Mouse (Mus musculus): ENCODE measurements around the gene Gm21190. TPM values are rescaled to one million over a fixed set of nuclear protein-coding genes. Genes with fewer than 3 reads are reported as not detected.
"Not testable (repeated sequence)": the region's sequence is repeated elsewhere in the genome, so short reads cannot be mapped to it uniquely, and the experiment has no call there.

The Gm21190 gene
- polyA plus RNA-seq, 1 experiment from 2014 or later: not detected

DNA sequence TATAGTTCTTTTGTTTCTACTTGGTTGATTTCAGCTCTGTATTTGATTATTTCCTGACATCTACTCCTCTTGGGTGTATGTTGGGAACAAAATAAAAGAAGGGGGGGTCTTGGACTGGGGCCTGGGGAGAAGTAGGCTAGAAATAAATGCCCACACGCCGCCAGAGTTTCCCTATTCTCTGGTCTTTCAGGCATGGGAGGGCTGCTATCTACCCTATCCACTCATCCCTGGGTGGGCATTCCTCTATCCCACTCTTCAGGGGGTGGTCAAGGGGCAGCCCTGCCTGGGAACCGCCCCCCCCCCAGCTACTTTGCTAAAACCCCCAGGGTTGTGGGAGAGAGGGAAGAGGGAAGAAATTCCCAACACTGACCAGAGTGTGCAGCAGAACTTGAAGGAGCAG, 16.8 kb downstream of the Gm21190 start:
- not testable (repeated sequence) for H3K27me3 ChIP-seq, H3K36me3 ChIP-seq, H3K4me3 ChIP-seq, H3K27ac ChIP-seq, H3K4me1 ChIP-seq, H3K9ac ChIP-seq, H3K4me2 ChIP-seq
- H3K9me3 ChIP-seq: peaks cover 16% of the 10 kb centered on the region
- WGBS: 63% methylated on average over 3 of the region's 3 CpGs
- ATAC-seq (ENCODE audit: insufficient number of reproducible peaks, insufficient read depth, low FRiP score, low TSS enrichment, low read depth): peak; percentile 46; the same call in 1 of the 2 replicates

DNA sequence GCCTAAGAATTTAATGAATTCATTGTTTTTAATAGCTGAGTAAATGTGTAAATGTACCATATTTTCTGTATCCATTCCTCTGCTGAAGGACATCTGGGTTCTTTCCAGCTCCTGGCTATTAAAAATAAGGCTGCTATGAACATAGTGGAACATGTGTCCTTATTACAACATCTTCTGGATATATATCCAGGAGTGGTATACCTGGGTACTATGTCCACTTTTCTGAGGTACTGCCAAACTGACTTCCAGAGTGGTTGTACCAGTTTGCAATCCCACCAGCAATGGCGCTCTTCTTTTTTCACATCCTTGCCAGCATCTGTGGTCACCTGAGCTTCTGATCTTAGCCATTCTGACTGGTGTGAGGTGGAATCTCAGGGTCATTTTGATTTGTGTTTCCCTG, 19.1 kb downstream of the Gm21190 start:
- peaks cover 23% of the 10 kb centered on the region for H3K9me3 ChIP-seq
- not testable (repeated sequence) for ATAC-seq (ENCODE audit: insufficient number of reproducible peaks, insufficient read depth, low FRiP score, low TSS enrichment, low read depth); H3K4me2 ChIP-seq; H3K9ac ChIP-seq; H3K36me3 ChIP-seq; H3K4me3 ChIP-seq; H3K27ac ChIP-seq; H3K27me3 ChIP-seq; H3K4me1 ChIP-seq
- WGBS: 74% methylated on average over 1 of the region's 1 CpGs

DNA sequence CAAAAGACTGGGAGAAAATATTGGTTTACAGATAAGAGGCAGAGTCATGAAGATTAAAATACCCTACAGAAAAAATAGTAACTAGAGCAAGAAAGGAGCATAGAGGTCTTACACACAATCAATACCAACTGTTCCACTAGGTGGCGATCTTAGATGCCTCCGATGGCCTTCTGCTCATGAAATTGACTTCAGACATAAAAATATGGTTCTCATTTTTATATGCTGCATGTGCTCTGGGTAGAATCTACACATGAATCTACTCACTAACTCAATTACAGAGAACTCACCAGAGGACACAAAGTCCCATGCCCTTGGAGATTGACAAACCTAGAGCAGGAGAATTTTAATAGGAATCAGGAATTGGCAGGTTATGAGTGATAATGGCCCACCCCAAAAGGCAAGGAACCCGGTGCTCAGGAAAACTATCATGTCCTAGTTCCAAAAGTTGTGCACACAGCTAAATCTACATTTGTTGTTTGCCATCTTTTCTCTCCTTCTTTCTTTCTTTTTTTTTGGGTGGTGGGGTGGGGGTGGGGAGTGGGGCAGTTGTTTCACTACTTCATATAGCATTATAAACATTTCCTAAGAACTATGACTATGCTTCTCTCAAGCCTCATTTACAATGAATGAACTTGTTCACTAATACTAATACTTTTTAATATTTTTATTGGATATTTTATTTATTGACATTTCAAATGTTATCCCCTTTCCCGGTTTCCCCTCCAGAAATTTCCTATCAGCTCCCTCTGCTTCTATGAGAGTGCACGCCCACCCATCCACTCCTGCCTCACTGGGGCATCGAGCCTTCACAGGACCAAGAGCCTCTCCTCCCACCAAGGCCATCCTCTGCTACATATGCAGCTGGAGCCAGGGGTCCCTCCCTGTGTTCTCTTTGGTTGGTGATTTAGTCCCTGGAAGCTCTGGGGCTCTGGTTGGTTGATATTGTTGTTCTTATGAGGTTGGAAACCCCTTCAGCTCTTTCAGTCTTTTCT, 20.3 kb downstream of the Gm21190 start:
- H3K4me2 ChIP-seq, H3K36me3 ChIP-seq, H3K27me3 ChIP-seq, H3K27ac ChIP-seq, H3K4me3 ChIP-seq, H3K9ac ChIP-seq, H3K4me1 ChIP-seq: not testable (repeated sequence)
- 65% methylated on average over 6 of the region's 6 CpGs for WGBS
- peaks cover 30% of the 10 kb centered on the region for H3K9me3 ChIP-seq
- ATAC-seq (ENCODE audit: insufficient number of reproducible peaks, insufficient read depth, low FRiP score, low TSS enrichment, low read depth): peak; percentile 67; the same call in 1 of the 2 replicates

DNA sequence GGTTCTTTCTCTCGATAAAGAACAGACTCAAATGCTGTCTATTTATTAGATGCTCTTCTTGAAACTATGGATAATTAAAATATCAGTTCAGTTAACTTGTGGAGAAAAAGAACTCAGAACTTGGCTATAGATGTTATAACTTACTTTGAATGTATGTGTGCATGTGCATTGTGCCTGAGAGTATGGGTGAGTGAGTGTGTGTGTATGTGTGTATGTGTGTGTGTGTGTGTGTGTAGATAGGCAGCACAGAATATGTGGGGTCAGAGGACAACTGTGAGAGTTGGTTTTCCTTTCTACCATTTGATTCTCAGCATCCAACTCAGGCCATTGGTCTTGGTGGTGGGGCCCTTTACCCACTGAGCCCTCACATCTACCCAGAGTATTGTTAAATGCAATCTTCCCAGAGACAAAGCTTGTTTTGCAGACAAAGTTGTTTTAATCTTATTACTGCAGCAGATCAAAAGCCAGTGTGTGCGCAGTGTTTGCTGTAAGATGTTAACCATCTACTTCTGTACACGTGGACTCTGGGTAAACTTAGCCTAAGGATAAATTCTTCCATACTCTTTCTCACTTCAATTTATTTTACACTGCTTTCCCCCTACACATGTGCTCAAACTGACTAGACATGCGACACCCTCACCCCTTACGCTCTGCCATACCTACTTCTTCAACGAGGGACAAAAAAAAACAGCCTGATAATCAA, 21.1 kb downstream of the Gm21190 start:
- peaks cover 32% of the 10 kb centered on the region for H3K9me3 ChIP-seq
- H3K36me3 ChIP-seq, H3K4me1 ChIP-seq, H3K4me3 ChIP-seq, H3K4me2 ChIP-seq, H3K27ac ChIP-seq, H3K27me3 ChIP-seq, H3K9ac ChIP-seq: not testable (repeated sequence)
- WGBS: 62% methylated on average over 6 of the region's 6 CpGs
- peak; percentile 75 for ATAC-seq (ENCODE audit: insufficient number of reproducible peaks, insufficient read depth, low FRiP score, low TSS enrichment, low read depth)

DNA sequence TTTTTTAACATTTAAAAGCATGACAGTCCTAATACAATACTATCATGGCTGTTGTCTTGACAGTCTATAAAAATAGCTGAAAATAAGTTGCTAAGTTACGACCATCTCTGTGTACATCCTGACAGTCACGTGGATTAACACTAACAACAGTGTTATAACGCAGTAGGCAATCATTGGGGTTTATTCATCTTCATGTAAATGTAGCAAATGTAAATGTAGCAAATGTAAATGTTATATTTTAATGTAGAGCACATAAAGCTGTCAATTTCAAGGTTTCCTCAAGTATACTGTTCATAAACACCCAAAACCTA, 21.8 kb downstream of the Gm21190 start:
- WGBS: 76% methylated on average over 3 of the region's 3 CpGs
- Histone ChIP-seq H3K9me3 (peaks cover 33% of the 10 kb centered on the region), H3K27me3 (no peaks in the 10 kb centered on the region)

DNA sequence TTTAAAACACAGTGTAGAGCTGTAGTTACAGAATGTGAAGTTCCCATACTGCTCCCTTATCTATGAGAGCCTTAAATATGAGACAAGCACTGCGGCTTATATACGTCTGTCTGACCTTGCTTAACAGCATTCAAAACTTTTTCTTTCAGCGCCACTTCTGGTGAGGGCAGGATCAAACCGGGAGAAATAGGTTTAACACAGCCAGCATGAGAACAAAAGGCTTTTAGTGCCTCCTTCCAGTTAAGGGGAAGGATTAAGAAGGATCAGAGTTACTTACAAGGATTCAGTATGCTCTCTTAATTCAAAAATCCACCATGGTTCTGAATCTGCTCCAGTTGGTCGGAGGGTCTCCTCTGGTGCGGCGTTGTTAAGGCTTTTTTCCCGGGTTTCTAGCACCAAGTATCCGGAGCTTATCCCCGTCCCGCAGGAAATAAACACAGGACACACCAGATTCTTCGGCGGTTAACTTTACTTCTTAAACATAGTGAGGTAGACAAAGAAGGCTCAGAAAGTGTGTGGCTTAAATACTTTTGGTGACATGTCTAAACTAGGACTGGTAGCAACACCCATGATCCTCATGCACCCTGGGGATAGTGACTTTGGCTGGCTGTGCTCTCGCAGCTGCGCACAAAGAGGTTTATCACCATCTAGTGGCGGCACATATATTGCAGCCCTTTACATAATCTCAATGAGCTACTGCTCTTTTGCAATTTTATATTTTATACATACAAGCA, 22.3 kb downstream of the Gm21190 start:
- H3K4me3 ChIP-seq: no peak overlapping the region; the same call in 1 of the 2 replicates
- H3K36me3 ChIP-seq: no peaks in the 10 kb centered on the region
- WGBS: 47% methylated on average over 16 of the region's 16 CpGs
- H3K4me1 ChIP-seq: no peaks in the 10 kb centered on the region
- peak; percentile 37; the same call in 1 of the 2 replicates for ATAC-seq (ENCODE audit: insufficient number of reproducible peaks, insufficient read depth, low FRiP score, low TSS enrichment, low read depth)
- H3K9ac ChIP-seq: no peak overlapping the region
- no peak overlapping the region for H3K27ac ChIP-seq
- H3K9me3 ChIP-seq: peaks cover 33% of the 10 kb centered on the region
- H3K27me3 ChIP-seq: no peaks in the 10 kb centered on the region
- 0 out of 2 replicates have a peak overlapping the region, but pooled peaks have one; percentile 9 for H3K4me2 ChIP-seq

More for the DNA sequence above, 21.8 kb downstream of the Gm21190 start:
- no peaks in the 10 kb centered on the region for H3K36me3 ChIP-seq
- ATAC-seq (ENCODE audit: insufficient number of reproducible peaks, insufficient read depth, low FRiP score, low TSS enrichment, low read depth): peak; percentile 37; the same call in 1 of the 2 replicates
- no peaks in the 10 kb centered on the region for H3K4me1 ChIP-seq
- no peak overlapping the region for H3K4me3 ChIP-seq
- no peak overlapping the region for H3K4me2 ChIP-seq
- no peak overlapping the region for H3K27ac ChIP-seq
- no peak overlapping the region for H3K9ac ChIP-seq

DNA sequence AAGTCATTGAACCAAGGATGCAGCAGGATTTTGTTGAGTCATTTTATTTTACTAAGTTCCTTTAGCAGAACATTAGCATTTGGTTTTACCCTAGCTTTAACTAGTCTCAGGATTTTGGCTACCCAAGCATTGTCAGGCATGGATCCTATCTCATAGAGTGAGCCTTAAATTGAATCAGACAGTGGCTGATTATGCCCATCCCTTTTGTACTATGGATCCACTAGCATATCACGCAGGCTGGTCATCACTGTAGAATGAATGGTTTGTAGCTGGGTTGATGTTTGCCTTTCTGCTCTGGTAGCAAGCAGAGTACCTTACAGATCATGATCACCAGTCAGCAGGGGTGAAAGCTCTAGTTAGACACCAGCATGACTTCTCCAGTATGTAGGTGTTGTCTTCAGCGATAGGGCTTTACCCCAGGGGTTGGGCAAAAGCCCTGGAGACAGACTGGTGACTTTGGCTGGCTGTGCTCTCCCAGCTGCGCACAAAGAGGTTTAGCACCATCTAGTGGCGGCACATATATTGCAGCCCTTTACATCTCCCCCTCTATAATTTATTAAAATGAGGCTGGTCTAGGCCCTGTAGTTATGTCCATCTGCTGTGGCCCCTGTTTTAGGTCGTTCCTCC, 30.1 kb downstream of the Gm21190 start:
- H3K27ac ChIP-seq, H3K9ac ChIP-seq, H3K4me3 ChIP-seq, H3K36me3 ChIP-seq, H3K4me1 ChIP-seq, H3K4me2 ChIP-seq, H3K27me3 ChIP-seq: not testable (repeated sequence)
- ATAC-seq (ENCODE audit: insufficient number of reproducible peaks, insufficient read depth, low FRiP score, low TSS enrichment, low read depth): peak; percentile 87
- peaks cover 22% of the 10 kb centered on the region; the same call in 1 of the 2 replicates for H3K9me3 ChIP-seq
- WGBS: 30% methylated on average over 5 of the region's 5 CpGs

DNA sequence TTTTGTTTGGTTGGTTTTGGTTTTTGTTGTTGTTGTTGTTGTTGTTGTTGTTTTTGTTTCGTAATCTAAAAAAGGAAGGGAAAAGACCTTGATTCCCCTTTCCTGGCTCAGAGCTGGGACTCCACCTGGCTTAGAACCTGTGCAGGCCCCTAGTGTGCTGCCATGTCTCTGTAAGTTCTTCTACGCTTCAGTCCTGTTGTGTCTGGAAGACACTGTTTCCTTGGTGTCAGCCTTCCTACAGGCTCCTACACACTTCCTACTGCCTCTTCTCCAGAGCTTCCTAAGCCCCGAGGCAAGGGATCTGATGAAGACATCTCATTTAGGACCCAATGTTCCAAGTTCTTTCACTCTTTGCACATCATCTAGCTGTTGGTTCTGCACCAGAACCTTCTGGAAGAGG, 30.7 kb downstream of the Gm21190 start:
- not testable (repeated sequence) for H3K27ac ChIP-seq; H3K27me3 ChIP-seq; H3K4me2 ChIP-seq; H3K4me3 ChIP-seq; H3K4me1 ChIP-seq; H3K36me3 ChIP-seq; H3K9ac ChIP-seq; ATAC-seq (ENCODE audit: insufficient number of reproducible peaks, insufficient read depth, low FRiP score, low TSS enrichment, low read depth)
- H3K9me3 ChIP-seq: peaks cover 19% of the 10 kb centered on the region; the same call in 1 of the 2 replicates
- WGBS: 69% methylated on average over 3 of the region's 3 CpGs

DNA sequence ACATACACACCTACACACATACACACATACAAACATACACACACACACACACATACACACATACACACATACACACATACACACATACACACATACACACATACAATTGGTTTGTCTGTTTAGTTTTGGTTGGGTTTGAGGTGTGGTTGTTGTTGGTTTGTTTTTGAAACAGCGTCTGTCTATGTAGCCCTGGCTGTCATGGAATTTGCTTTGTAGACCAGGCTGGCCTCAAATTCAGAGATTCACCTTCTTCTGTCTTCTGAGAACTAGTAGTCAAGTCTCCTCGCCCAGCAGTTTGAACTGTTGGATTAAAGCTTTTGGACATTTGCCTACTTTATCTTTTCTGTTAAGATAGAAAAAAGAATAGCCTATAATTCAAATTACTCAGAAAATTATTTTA, 38.1 kb downstream of the Gm21190 start:
- not testable (repeated sequence) for H3K9ac ChIP-seq; H3K27me3 ChIP-seq; H3K4me2 ChIP-seq; H3K36me3 ChIP-seq; H3K27ac ChIP-seq; H3K4me3 ChIP-seq; H3K4me1 ChIP-seq; ATAC-seq (ENCODE audit: insufficient number of reproducible peaks, insufficient read depth, low FRiP score, low TSS enrichment, low read depth)
- WGBS: 60% methylated on average over 2 of the region's 2 CpGs
- peaks cover 12% of the 10 kb centered on the region for H3K9me3 ChIP-seq

DNA sequence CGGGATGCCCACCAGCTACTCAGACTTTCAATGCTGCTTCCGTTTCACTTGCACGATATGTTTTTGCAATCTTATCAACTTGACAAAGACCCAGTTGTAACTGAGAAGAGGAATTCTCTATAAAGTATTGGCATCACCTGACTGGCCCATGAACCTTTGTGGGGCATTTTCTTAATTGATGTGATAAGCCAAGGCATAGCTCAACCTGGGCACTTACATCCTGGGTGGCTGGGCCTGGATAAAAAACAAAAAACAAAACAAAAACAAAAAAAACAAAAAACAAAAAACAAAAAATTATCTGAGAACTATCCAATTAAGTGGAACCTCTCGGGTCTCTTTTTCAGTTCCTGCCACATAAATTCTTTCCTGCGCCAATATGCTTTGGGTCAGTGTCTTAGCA, 40.3 kb downstream of the Gm21190 start:
- H3K9me3 ChIP-seq: peaks cover 17% of the 10 kb centered on the region
- WGBS: 90% methylated on average over 5 of the region's 5 CpGs

DNA sequence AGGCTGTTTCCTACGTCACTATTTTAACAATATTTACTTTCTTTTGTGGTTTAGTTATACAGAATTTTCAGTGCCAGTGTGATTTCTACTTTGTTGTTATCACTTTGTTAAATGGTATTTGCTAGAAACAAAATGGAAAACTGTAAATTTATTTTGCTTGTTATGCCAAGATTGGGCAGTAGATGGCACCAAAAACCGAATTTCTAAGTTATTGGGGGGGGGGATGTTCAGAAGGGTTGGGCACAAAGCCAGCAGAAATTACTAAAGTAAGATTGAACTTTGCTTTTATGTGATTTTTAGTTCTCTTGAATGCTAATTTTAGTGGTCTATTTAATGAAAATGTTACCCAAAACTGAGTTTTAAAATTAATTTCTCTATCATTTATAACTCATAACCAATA, 44.4 kb downstream of the Gm21190 start:
- not testable (repeated sequence) for H3K4me2 ChIP-seq; H3K36me3 ChIP-seq; H3K27me3 ChIP-seq; ATAC-seq (ENCODE audit: insufficient number of reproducible peaks, insufficient read depth, low FRiP score, low TSS enrichment, low read depth); H3K27ac ChIP-seq; H3K4me3 ChIP-seq; H3K4me1 ChIP-seq; H3K9ac ChIP-seq
- peaks cover 26% of the 10 kb centered on the region for H3K9me3 ChIP-seq
- WGBS: 23% methylated on average over 2 of the region's 2 CpGs

More for the DNA sequence above, 40.3 kb downstream of the Gm21190 start:
- H3K27me3 ChIP-seq: no peaks in the 10 kb centered on the region
- H3K36me3 ChIP-seq: no peaks in the 10 kb centered on the region
- H3K4me1 ChIP-seq: no peaks in the 10 kb centered on the region
- ATAC-seq (ENCODE audit: insufficient number of reproducible peaks, insufficient read depth, low FRiP score, low TSS enrichment, low read depth): peak; percentile 80; the same call in 1 of the 2 replicates
- no peak overlapping the region for H3K27ac ChIP-seq
- no peak overlapping the region for H3K9ac ChIP-seq
- no peak overlapping the region for H3K4me3 ChIP-seq
- H3K4me2 ChIP-seq: no peak overlapping the region

All from embryonic facial prominence, embryonic 13.5 days (tissue).